Mouse (Mus musculus) heart, postnatal 0 days (tissue): ENCODE results near the gene Dtl.

Source experiments
- CTCF ChIP-seq: IDR thresholded peaks from 2 replicates; pipeline ENCODE4 v1.5.1; 2016; ENCODE audit warnings: antibody characterized with exemption, control low read depth, low read depth
- EP300 ChIP-seq: IDR thresholded peaks from 2 replicates; pipeline ENCODE4 v1.6.1; 2016; ENCODE audit warnings: antibody characterized with exemption, low read depth

- TF ChIP-seq CTCF (no peak), EP300 (no peak)
Observed at GRCm38 (mm10) chr1:191621096-191621495, 45.8 kb upstream of the Dtl start.
